Mouse (Mus musculus) C2C12 (cell line): Measurements from ENCODE around the gene Tnp2. TPM values are rescaled to one million over a fixed set of nuclear protein-coding genes. Genes with fewer than 3 reads are reported as not detected.

Experiments used
- H3K27me3 ChIP-seq: one replicate; pipeline ENCODE4 v1.6.1; 2011; ENCODE audit not compliant: control insufficient read depth, insufficient read depth, insufficient read length
- H3K36me3 ChIP-seq: one replicate; pipeline ENCODE4 v1.6.1; 2011; ENCODE audit not compliant: control insufficient read depth, insufficient read depth
- H3K4me3 ChIP-seq: one replicate; pipeline ENCODE4 v1.5.1; 2011; ENCODE audit warnings: mild to moderate bottlenecking, control low read depth; ENCODE audit not compliant: poor library complexity, insufficient read depth, severe bottlenecking
- H3K79me2 ChIP-seq: one replicate; pipeline ENCODE4 v1.6.1; 2011; ENCODE audit not compliant: control insufficient read depth, insufficient read depth
- H3K79me3 ChIP-seq: one replicate; pipeline ENCODE4 v1.6.1; 2011; ENCODE audit warnings: low read depth, control low read depth
- H3ac ChIP-seq: one replicate; pipeline ENCODE3; 2011; ENCODE audit warnings: low read depth; ENCODE audit not compliant: control insufficient read depth, insufficient read length
- CEBPB ChIP-seq: IDR thresholded peaks from one replicate; pipeline ENCODE4 v1.6.1; 2011; ENCODE audit warnings: low read depth, mild to moderate bottlenecking, control low read depth, moderate library complexity
- CTCF ChIP-seq: IDR thresholded peaks from one replicate; pipeline ENCODE4 v1.5.1; 2011; ENCODE audit not compliant: control insufficient read depth, insufficient read depth, insufficient read length
- FOSL1 ChIP-seq: IDR thresholded peaks from one replicate; pipeline ENCODE4 v1.8.0; 2011; ENCODE audit warnings: mild to moderate bottlenecking, low read length; ENCODE audit not compliant: poor library complexity, insufficient read depth, severe bottlenecking
- MAX ChIP-seq: IDR thresholded peaks from one replicate; pipeline ENCODE4 v1.6.1; 2011; ENCODE audit warnings: mild to moderate bottlenecking, control low read depth
- MYOD1 ChIP-seq: IDR thresholded peaks from one replicate; pipeline ENCODE4 v1.6.1; 2011; ENCODE audit warnings: low read depth; ENCODE audit not compliant: control insufficient read depth, insufficient read length
- MYOG ChIP-seq: IDR thresholded peaks from one replicate; pipeline ENCODE4 v1.6.1; 2011; ENCODE audit not compliant: control insufficient read depth, insufficient read length; ENCODE audit errors: extremely low read depth
- USF1 ChIP-seq: IDR thresholded peaks from one replicate; pipeline ENCODE4 v1.6.1; 2011; ENCODE audit warnings: low read depth, mild to moderate bottlenecking, control low read depth, moderate library complexity
- polyA plus RNA-seq: library from polyadenylated mRNA; unstranded; fragments of >200 nt; fragmentation: generic; extraction: Trizol; gene quantifications from one replicate; pipeline ENCODE4 v1.2.1, GENCODE M21; 2012; ENCODE audit warnings: missing spikeins

Gene Tnp2
- polyA plus RNA-seq, 1 experiment = not detected

- TF ChIP-seq CEBPB (no peak), MAX (no peak), MYOG (no peak), USF1 (no peak), MYOD1 (no peak)
- Histone ChIP-seq H3ac (no peak overlapping the region), H3K27me3 (no peaks in the 10 kb centered on the region), H3K4me3 (no peak overlapping the region), H3K79me3 (no peaks in the 10 kb centered on the region), H3K79me2 (no peaks in the 10 kb centered on the region), H3K36me3 (no peaks in the 10 kb centered on the region)
These were observed 24.8 kb downstream of the Tnp2 start for GRCm38 (mm10) chr16:10763540-10764264.

GRCm38 (mm10) chr16:10762569-10763180 lies 25.8 kb downstream of the Tnp2 start:
- Histone ChIP-seq H3K79me3 (no peaks in the 10 kb centered on the region), H3K27me3 (no peaks in the 10 kb centered on the region), H3K4me3 (no peak overlapping the region), H3K36me3 (no peaks in the 10 kb centered on the region), H3ac (no peak overlapping the region), H3K79me2 (no peaks in the 10 kb centered on the region)
- TF ChIP-seq FOSL1 = no peak
- TF ChIP-seq MYOG = no peak
- no peak for TF ChIP-seq USF1
- no peak for TF ChIP-seq MYOD1
- no peak for TF ChIP-seq CEBPB
- TF ChIP-seq CTCF = no peak
- no peak for TF ChIP-seq MAX

GRCm38 (mm10) chr16:10761182-10761581 lies 27.3 kb downstream of the Tnp2 start:
- no peak for TF ChIP-seq USF1
- TF ChIP-seq FOSL1 = no peak
- TF ChIP-seq CTCF = no peak
- no peak for TF ChIP-seq MYOG
- no peak for TF ChIP-seq MYOD1
- TF ChIP-seq MAX = no peak
- no peak for TF ChIP-seq CEBPB
- H3K36me3 ChIP-seq = no peaks in the 10 kb centered on the region
- H3K79me3 ChIP-seq = no peaks in the 10 kb centered on the region
- no peak overlapping the region for H3ac ChIP-seq
- H3K27me3 ChIP-seq = no peaks in the 10 kb centered on the region
- H3K79me2 ChIP-seq = no peaks in the 10 kb centered on the region
- no peak overlapping the region for H3K4me3 ChIP-seq

GRCm38 (mm10) chr16:10756168-10756567 lies 32.3 kb downstream of the Tnp2 start:
- Histone ChIP-seq H3ac (no peak overlapping the region), H3K4me3 (no peak overlapping the region), H3K36me3 (no peaks in the 10 kb centered on the region), H3K79me2 (no peaks in the 10 kb centered on the region), H3K79me3 (no peaks in the 10 kb centered on the region), H3K27me3 (no peaks in the 10 kb centered on the region)
- TF ChIP-seq MYOD1 (no peak), CEBPB (no peak), MYOG (no peak), FOSL1 (no peak), USF1 (no peak), CTCF (no peak), MAX (no peak)

GRCm38 (mm10) chr16:10754521-10755296 lies 33.8 kb downstream of the Tnp2 start:
- no peaks in the 10 kb centered on the region for H3K27me3 ChIP-seq
- no peaks in the 10 kb centered on the region for H3K79me3 ChIP-seq
- no peak overlapping the region for H3K4me3 ChIP-seq
- H3K36me3 ChIP-seq = no peaks in the 10 kb centered on the region
- H3ac ChIP-seq = no peak overlapping the region
- no peaks in the 10 kb centered on the region for H3K79me2 ChIP-seq
- TF ChIP-seq FOSL1 = peak; percentile 99
- no peak for TF ChIP-seq MYOG
- peak; percentile 81 for TF ChIP-seq MYOD1
- TF ChIP-seq MAX = peak; percentile 93
- peak; percentile 90 for TF ChIP-seq USF1
- no peak for TF ChIP-seq CTCF
- TF ChIP-seq CEBPB = no peak
